Mouse (Mus musculus) granulocyte monocyte progenitor cell, adult 5-6 weeks (primary cell): ENCODE data around the gene Tmem268. TPM values are rescaled to one million over a fixed set of nuclear protein-coding genes. Genes with fewer than 3 reads are reported as not detected.

Experiments used
- ATAC-seq: replicated peaks from 2 replicates; pipeline ENCODE4 v1.8.0; 2016; ENCODE audit warnings: mild to moderate bottlenecking, moderate TSS enrichment, inconsistent platforms; ENCODE audit not compliant: poor library complexity, severe bottlenecking
- total RNA-seq, 2 experiments: library from RNA; stranded (forward) in 1 of 2; stranded (reverse) in 1 of 2; fragments of 200-712, 200-1000 nt in 1 of 2; fragments of >200 nt in 1 of 2; fragmentation: Nextera tagmentation in 1 of 2; gene quantifications; 2 replicates each; pipeline ENCODE4 v1.2.3; 2014 to 2017

Gene Tmem268
- total RNA-seq, 2 experiments from 2014 or later, result 6.6 to 14.6 TPM

DNA sequence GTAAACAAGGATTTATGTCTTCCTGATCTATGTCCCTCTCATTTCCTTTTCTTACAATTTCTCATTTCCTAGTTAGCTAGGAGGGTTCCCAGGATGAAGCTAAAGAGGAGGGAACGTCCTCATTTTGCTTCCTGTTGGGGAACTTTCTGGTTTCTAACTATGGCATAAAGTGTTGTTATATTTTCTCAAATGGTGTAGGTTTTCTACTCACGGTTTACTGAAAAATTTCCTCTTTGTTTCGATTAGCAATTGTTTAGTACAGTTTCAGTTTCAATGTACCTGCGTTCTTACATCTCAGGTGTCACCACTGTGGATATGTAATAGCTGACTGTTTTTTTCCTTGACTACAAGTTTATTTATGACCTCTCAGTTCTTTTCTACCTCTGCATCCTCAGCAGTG lies 32.0 kb downstream of the Tmem268 start:
- peak; percentile 30 for ATAC-seq

GRCm38 (mm10) chr4:63594459-63595110 lies 36.0 kb downstream of the Tmem268 start:
- ATAC-seq, result no peak

GRCm38 (mm10) chr4:63595259-63595658 lies 36.7 kb downstream of the Tmem268 start:
- ATAC-seq, result 0 out of 2 replicates have a peak, but pooled peaks have one; percentile 7

- no peak for ATAC-seq
These were observed 37.4 kb downstream of the Tmem268 start for GRCm38 (mm10) chr4:63596010-63596409.

DNA sequence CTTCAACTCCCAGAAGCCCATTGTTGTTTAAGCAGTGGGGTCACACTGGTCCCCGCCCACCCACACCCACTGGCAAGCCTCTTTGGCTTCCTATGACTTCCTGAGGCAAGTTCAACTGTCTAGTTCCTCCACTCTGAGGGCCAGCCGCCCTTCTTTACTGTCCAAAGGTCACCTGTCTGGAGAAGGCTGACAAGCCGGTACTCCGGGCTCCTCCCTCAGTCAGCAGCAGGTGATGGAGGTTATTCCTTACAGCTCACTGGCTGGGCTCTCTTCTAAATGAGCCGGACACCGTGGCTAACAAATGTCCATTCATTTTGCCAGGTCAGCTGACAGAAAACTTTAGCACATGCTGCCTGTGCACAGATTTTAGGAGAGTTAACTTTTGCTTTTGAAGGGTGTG lies 42.2 kb downstream of the Tmem268 start:
- no peak for ATAC-seq

GRCm38 (mm10) chr4:63601263-63601662 lies 42.7 kb downstream of the Tmem268 start:
- ATAC-seq, result no peak

DNA sequence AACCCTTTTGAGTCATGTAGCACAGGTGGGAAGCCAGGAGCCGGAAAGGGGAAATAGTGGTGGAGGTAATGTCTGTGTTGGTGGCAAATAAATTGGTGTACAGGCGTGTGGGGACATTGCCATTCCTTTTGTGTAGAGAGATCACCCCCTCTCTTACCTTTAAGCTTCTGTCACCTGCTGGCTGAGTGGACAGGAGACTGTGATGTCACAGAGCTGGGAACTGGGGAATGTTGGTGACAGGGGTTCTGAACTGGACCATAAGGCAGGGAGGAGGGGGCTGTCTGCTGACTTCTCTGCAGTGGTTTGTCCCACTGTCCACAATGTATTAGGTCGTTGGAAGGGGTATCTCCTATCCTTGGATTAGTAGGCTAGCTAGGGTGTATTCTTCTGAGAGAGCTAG lies 46.4 kb downstream of the Tmem268 start, which contains the start of gene Gm11213:
Gm11213 (minus strand) TSS at position 317 of the 400 bp plus-strand sequence.
- ATAC-seq, result no peak

GRCm38 (mm10) chr4:63605545-63605944 lies 47.0 kb downstream of the Tmem268 start:
- ATAC-seq, result no peak

- ATAC-seq, result no peak
These were observed 47.4 kb downstream of the Tmem268 start for GRCm38 (mm10) chr4:63605968-63606367.

DNA sequence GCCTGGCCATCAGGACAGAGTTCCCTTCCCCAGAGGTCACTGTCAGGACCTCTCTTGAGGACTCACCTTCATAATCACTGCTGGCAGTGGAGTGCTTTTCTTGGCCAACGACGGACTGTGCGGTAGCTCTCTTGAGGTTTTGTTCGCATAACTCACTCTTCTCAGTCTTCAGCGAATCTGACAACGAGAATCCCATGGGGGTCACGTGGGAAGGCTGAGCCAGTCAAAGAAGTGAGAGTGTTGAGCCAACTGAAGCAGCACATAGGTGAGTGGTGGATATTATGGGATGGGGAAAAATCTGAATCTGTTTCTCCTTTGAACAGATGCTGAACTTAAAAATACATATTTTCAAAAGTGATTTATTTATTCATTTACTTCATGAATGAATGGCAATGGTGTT lies 49.8 kb downstream of the Tmem268 start:
- ATAC-seq, result no peak

DNA sequence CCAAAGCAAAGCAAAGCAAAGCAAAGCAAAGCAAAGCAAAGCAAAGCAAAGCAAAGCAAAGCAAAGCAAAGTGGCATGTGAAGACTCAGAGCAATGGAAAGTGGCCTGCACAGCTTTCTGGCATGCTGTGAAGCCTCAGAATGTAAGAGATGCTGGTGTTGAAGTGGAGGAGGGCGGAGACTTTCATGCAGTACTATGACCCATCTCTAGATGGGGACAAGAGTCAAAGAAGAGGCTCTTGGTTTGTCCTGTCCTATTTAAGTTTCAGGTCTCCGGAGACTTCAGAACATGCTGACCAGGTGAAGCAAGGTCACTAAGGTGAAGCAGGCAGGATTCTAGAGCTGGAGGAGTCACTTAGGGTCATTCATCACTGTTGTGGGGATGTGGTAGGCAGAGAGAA lies 63.3 kb downstream of the Tmem268 start:
- peak; percentile 43; the same call in 1 of the 2 replicates for ATAC-seq

DNA sequence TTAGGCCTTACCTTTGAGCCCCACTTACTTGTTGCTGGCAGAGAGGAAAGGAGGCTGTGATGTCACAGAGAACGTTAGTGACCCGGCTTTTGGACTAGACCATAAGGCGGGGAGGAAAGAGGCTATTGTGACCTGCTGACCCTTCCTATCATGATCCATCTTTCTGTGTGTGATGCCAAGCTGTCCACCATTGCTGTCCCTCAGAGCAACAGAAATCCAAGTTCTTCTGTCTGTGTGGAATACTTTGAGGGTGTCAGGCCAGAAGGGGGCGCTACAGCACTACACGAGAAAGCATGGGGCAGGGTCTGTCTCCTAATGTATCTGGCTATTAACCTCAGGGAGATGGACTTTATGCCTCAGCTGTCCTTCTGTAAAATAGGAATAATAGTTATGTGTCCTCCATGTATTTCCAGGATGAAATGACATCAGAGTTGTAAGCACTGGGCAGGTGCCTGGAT lies 63.8 kb downstream of the Tmem268 start, which contains the start of gene Tex48:
Tex48 (minus strand) TSS at position 51 of the 458 bp plus-strand sequence.
- ATAC-seq, result peak; percentile 58

- ATAC-seq, result no peak
These were observed 67.0 kb downstream of the Tmem268 start for GRCm38 (mm10) chr4:63625563-63626080.

DNA sequence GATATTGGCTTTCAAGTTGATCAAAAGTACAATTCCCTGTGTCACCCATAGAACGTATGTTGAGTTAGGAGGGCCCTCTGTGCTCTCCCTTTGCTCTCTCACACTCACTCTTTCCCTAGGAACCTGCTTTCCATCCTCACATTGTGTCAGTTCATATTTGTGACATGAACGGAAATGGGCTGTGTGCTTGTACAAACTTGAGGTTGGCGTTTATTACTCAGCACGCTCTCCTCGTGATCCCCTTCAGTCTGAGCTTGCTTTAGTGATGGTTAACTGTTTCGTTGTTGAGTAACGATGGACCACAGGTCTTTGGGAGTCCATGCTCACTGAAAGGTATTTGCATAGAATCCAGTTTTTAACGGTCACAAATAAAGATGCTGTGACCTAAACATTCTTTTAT lies 68.5 kb downstream of the Tmem268 start:
- ATAC-seq, result peak; percentile 69

DNA sequence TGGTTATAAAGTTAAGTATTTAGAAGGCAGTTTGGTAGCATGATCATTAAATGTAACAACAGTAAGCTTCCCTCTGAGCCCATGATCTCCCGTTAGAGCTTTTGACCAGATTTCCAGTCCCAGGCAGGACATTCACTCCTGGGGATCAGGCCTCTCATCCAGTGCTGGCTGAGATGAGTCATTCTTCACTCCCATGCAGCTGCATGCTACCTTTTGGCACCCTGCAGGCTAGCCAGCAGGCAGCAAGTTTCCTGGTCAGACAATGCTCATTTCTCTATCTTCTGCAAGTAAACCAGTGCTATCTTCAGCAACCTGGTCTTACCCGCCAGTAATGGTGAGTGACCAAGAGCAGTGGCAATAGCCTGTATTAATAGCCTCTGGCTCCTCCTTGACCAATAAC lies 74.6 kb downstream of the Tmem268 start:
- ATAC-seq, result no peak

Other genes with a start within 250 kb of the Tmem268 start
- not detected in 2 replicates for gene Orm1, start 214.2 kb upstream of the Tmem268 start, total RNA-seq (2014; fragmentation: Nextera tagmentation)
- 1.3 and 3.2 TPM in 2 replicates for gene Orm1, start 214.2 kb upstream of the Tmem268 start, total RNA-seq (2017)
- gene Orm3, start 202.6 kb upstream of the Tmem268 start, total RNA-seq (2014; fragmentation: Nextera tagmentation), result not detected in 2 replicates
- not detected in 2 replicates for gene Orm3, start 202.6 kb upstream of the Tmem268 start, total RNA-seq (2017)
- not detected in 2 replicates for gene Orm2, start 196.3 kb upstream of the Tmem268 start, total RNA-seq (2014; fragmentation: Nextera tagmentation)
- gene Orm2, start 196.3 kb upstream of the Tmem268 start, total RNA-seq (2017), result not detected in 2 replicates
- gene Akna, start 155.4 kb upstream of the Tmem268 start, total RNA-seq (2014; fragmentation: Nextera tagmentation), result 32.9 and 33.6 TPM in 2 replicates
- 9.7 and 13.6 TPM in 2 replicates for gene Akna, start 155.4 kb upstream of the Tmem268 start, total RNA-seq (2017)
- 1.9 and 3.4 TPM in 2 replicates for gene Whrn, start 62.8 kb upstream of the Tmem268 start, total RNA-seq (2014; fragmentation: Nextera tagmentation)
- 0.90 and 1.7 TPM in 2 replicates for gene Whrn, start 62.8 kb upstream of the Tmem268 start, total RNA-seq (2017)
- gene Atp6v1g1, start 14.0 kb upstream of the Tmem268 start, total RNA-seq (2014; fragmentation: Nextera tagmentation), result 97.1 and 115 TPM in 2 replicates
- gene Atp6v1g1, start 14.0 kb upstream of the Tmem268 start, total RNA-seq (2017), result 72.3 and 98.9 TPM in 2 replicates
- gene Gm11213, start 46.5 kb downstream of the Tmem268 start, total RNA-seq (2014; fragmentation: Nextera tagmentation), result not detected in 2 replicates
- not detected in 2 replicates for gene Gm11213, start 46.5 kb downstream of the Tmem268 start, total RNA-seq (2017)
- gene Tex48, start 63.6 kb downstream of the Tmem268 start, total RNA-seq (2014; fragmentation: Nextera tagmentation), result not detected in 2 replicates
- gene Tex48, start 63.6 kb downstream of the Tmem268 start, total RNA-seq (2017), result not detected in 2 replicates
- not detected in 2 replicates for gene Gm11214, start 104.6 kb downstream of the Tmem268 start, total RNA-seq (2014; fragmentation: Nextera tagmentation)
- not detected in 2 replicates for gene Gm11214, start 104.6 kb downstream of the Tmem268 start, total RNA-seq (2017)
- 0.26 and 1.2 TPM in 2 replicates for gene Tnfsf15, start 186.3 kb downstream of the Tmem268 start, total RNA-seq (2014; fragmentation: Nextera tagmentation)
- gene Tnfsf15, start 186.3 kb downstream of the Tmem268 start, total RNA-seq (2017), result 0.88 TPM in 1 of 2 replicates, not detected in the other